Mouse (Mus musculus) left cerebral cortex, adult 18-20 months (tissue): ENCODE measurements around the gene Gm21117. TPM values are rescaled to one million over a fixed set of nuclear protein-coding genes. Genes with fewer than 3 reads are reported as not detected.
"Not testable (repeated sequence)": the region's sequence is repeated elsewhere in the genome, so short reads cannot be mapped to it uniquely, and the experiment has no call there.

Experiments
- DNase-seq, 2 experiments: peaks; one replicate each; pipeline ENCODE4 v3.0.0; 2021 to 2022; ENCODE audit warnings: low spot score in 2 of 2, mixed read lengths in 1 of 2
- long read RNA-seq, 2 experiments: library from polyadenylated mRNA; stranded (forward); transcript quantifications; one replicate each; pipeline ENCODE4 v2.0.0; 2021
- total RNA-seq, 2 experiments: library from RNA; stranded (reverse); gene quantifications; 2 replicates each; pipeline ENCODE4 v1.2.3; 2021

Gene Gm21117
- not detected for total RNA-seq
- long read RNA-seq, experiment 1 = 0 reads
- long read RNA-seq, experiment 2 = 0 reads

DNA sequence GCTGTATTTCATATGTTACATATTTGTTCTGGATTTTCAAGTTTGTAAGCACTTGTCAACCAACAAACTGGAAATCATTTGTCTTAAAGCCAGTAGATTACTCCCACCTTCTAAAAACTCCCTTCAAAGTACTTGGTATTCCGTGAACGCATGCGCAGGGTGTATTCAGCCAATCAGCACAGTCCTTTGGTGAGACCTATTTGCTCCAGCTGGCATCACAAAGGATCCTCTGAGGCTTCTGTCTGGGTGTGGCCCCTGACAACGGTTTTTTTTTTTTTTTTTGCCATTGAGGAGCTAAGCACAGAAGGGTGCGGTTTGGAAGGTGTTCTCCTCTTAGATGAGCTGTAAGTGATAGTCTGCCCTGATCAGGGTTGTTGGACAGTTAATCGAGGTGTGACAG lies at the start of gene Gm21117:
TSS of gene Gm21117 (plus strand) at position 301 of the 400 bp plus-strand sequence.
- not testable (repeated sequence) for DNase-seq
